Mouse (Mus musculus) MEL (cell line): ENCODE measurements at regions not wholly inside any gene's neighbourhood (a gene's known extent, or its start where the extent isn't known, plus 50 kb on each side); places are given as distances from the start of the nearest gene placed in this dataset.

Experiments
- DNase-seq: peaks from one replicate; pipeline ENCODE4 v3.0.0; 2011; ENCODE audit warnings: low read depth, low spot score
- H3K27ac ChIP-seq: 2 replicates; pipeline ENCODE4 v1.5.1; 2012; ENCODE audit warnings: low read depth, mild to moderate bottlenecking, control low read depth, low read length, moderate library complexity; ENCODE audit not compliant: control insufficient read depth
- H3K27me3 ChIP-seq, 2 experiments: fragments of 150-350 bp in 1 of 2; sonication (generic) in 1 of 2; 2 replicates each; pipeline ENCODE4 v1.6.1; 2012; ENCODE audit warnings: low read length in 2 of 2, mild to moderate bottlenecking in 2 of 2, improper control_type of control experiment in 1 of 2, moderate library complexity in 1 of 2; ENCODE audit not compliant: insufficient read depth in 2 of 2, control insufficient read depth in 1 of 2
- H3K36me3 ChIP-seq, 2 experiments: 2 replicates each; pipeline ENCODE4 v1.6.1; 2012 to 2014; ENCODE audit warnings: low read length in 2 of 2, improper control_type of control experiment in 1 of 2, inconsistent platforms in 1 of 2, mild to moderate bottlenecking in 1 of 2; ENCODE audit not compliant: insufficient read depth in 2 of 2, control insufficient read depth in 1 of 2
- H3K4me1 ChIP-seq, 2 experiments: fragments of 150-350 bp in 1 of 2; sonication (generic) in 1 of 2; 2 replicates each; pipeline ENCODE4 v1.6.1; 2012; ENCODE audit warnings: low read length in 2 of 2, improper control_type of control experiment in 1 of 2, mild to moderate bottlenecking in 1 of 2; ENCODE audit not compliant: insufficient read depth in 2 of 2, control insufficient read depth in 1 of 2
- H3K4me3 ChIP-seq, 2 experiments: fragments of 150-350 bp in 1 of 2; sonication (generic) in 1 of 2; 2 replicates each; pipeline ENCODE4 v1.5.1; 2012; ENCODE audit warnings: low read depth in 2 of 2, low read length in 2 of 2, mild to moderate bottlenecking in 2 of 2, moderate library complexity in 2 of 2, control low read depth in 1 of 2, improper control_type of control experiment in 1 of 2; ENCODE audit not compliant: control insufficient read depth in 1 of 2, insufficient read depth in 1 of 2
- H3K79me2 ChIP-seq: 2 replicates; pipeline ENCODE4 v1.6.1; 2012; ENCODE audit warnings: mild to moderate bottlenecking, low read length, moderate library complexity; ENCODE audit not compliant: control insufficient read depth, poor library complexity, insufficient read depth
- H3K9ac ChIP-seq: 2 replicates; pipeline ENCODE4 v1.6.1; 2012; ENCODE audit warnings: low read depth, mild to moderate bottlenecking, control low read depth, low read length, moderate library complexity; ENCODE audit not compliant: control insufficient read depth, poor library complexity, severe bottlenecking
- H3K9me3 ChIP-seq: fragments of 150-350 bp; sonication (generic); replicated peaks from 2 replicates; pipeline ENCODE4 v1.6.1; 2012; ENCODE audit warnings: mild to moderate bottlenecking, low read length, improper control_type of control experiment, moderate library complexity; ENCODE audit not compliant: insufficient read depth
- BHLHE40 ChIP-seq: IDR thresholded peaks from 2 replicates; pipeline ENCODE4 v1.6.1; 2012; ENCODE audit warnings: low read depth, mild to moderate bottlenecking, inconsistent platforms, low read length, improper control_type of control experiment, borderline replicate concordance
- CHD2 ChIP-seq: IDR thresholded peaks from 2 replicates; pipeline ENCODE4 v1.6.1; 2011; ENCODE audit warnings: low read length, improper control_type of control experiment
- E2F4 ChIP-seq: IDR thresholded peaks from 2 replicates; pipeline ENCODE4 v1.6.1; 2011; ENCODE audit warnings: low read depth, low read length, improper control_type of control experiment, borderline replicate concordance
- ELF1 ChIP-seq: IDR thresholded peaks from 2 replicates; pipeline ENCODE4 v1.6.1; 2014; ENCODE audit warnings: low read depth, mild to moderate bottlenecking, inconsistent platforms, low read length, improper control_type of control experiment, moderate library complexity
- EP300 ChIP-seq, 2 experiments: IDR thresholded peaks; 2 replicates each; pipeline ENCODE4 v1.6.1; 2011; ENCODE audit warnings: improper control_type of control experiment in 2 of 2, low read length in 2 of 2, low read depth in 1 of 2, mild to moderate bottlenecking in 1 of 2
- ETS1 ChIP-seq: IDR thresholded peaks from 2 replicates; pipeline ENCODE4 v1.6.1; 2012; ENCODE audit warnings: low read depth, mild to moderate bottlenecking, inconsistent platforms, low read length, improper control_type of control experiment, moderate library complexity
- GABPA ChIP-seq: IDR thresholded peaks from 2 replicates; pipeline ENCODE4 v1.6.1; 2012; ENCODE audit warnings: low read depth, mild to moderate bottlenecking, inconsistent platforms, low read length, improper control_type of control experiment, moderate library complexity
- GATA1 ChIP-seq: IDR thresholded peaks from 2 replicates; pipeline ENCODE4 v1.6.1; 2011; ENCODE audit warnings: low read depth, low read length, improper control_type of control experiment
- JUND ChIP-seq: IDR thresholded peaks from 2 replicates; pipeline ENCODE4 v1.6.1; 2011; ENCODE audit warnings: low read depth, mild to moderate bottlenecking, improper control_type of control experiment, low read length
- KAT2A ChIP-seq: conservative IDR thresholded peaks from 2 replicates; pipeline ENCODE4 v1.6.1; 2012; ENCODE audit warnings: low read depth, low read length, improper control_type of control experiment, inconsistent platforms
- MAFK ChIP-seq: IDR thresholded peaks from 2 replicates; pipeline ENCODE4 v1.6.1; 2011; ENCODE audit warnings: low read depth, mild to moderate bottlenecking, low read length, improper control_type of control experiment, borderline replicate concordance
- MAX ChIP-seq: IDR thresholded peaks from 2 replicates; pipeline ENCODE4 v1.6.1; 2011; ENCODE audit warnings: low read length, improper control_type of control experiment
- MEF2A ChIP-seq: IDR thresholded peaks from 2 replicates; pipeline ENCODE4 v1.6.1; 2014; ENCODE audit warnings: low read depth, mild to moderate bottlenecking, inconsistent platforms, low read length, improper control_type of control experiment; ENCODE audit not compliant: poor library complexity, insufficient replicate concordance, severe bottlenecking; ENCODE audit errors: extremely low read depth
- MXI1 ChIP-seq: IDR thresholded peaks from 2 replicates; pipeline ENCODE4 v1.6.1; 2011; ENCODE audit warnings: mild to moderate bottlenecking, low read depth, low read length, improper control_type of control experiment
- MYB ChIP-seq: IDR thresholded peaks from 2 replicates; pipeline ENCODE4 v1.6.1; 2011; ENCODE audit warnings: mild to moderate bottlenecking, low read depth, low read length, improper control_type of control experiment
- NELFE ChIP-seq: IDR thresholded peaks from 2 replicates; pipeline ENCODE4 v1.6.1; 2011; ENCODE audit warnings: low read depth, low read length, improper control_type of control experiment
- NRF1 ChIP-seq: IDR thresholded peaks from 2 replicates; pipeline ENCODE4 v1.6.1; 2014; ENCODE audit warnings: low read depth, mild to moderate bottlenecking, inconsistent platforms, low read length, improper control_type of control experiment, moderate library complexity; ENCODE audit not compliant: poor library complexity, insufficient read depth, severe bottlenecking
- POLR2AphosphoS5 ChIP-seq: IDR thresholded peaks from 2 replicates; pipeline ENCODE4 v1.6.1; 2012; ENCODE audit warnings: low read depth, borderline replicate concordance, mild to moderate bottlenecking, inconsistent platforms, low read length, moderate library complexity, mixed read lengths
- RAD21 ChIP-seq: IDR thresholded peaks from 2 replicates; pipeline ENCODE4 v1.6.1; 2011; ENCODE audit warnings: mild to moderate bottlenecking, low read depth, low read length, improper control_type of control experiment
- RCOR1 ChIP-seq: IDR thresholded peaks from 2 replicates; pipeline ENCODE4 v1.6.1; 2012; ENCODE audit warnings: low read depth, mild to moderate bottlenecking, inconsistent platforms, low read length, improper control_type of control experiment
- SIN3A ChIP-seq: IDR thresholded peaks from 2 replicates; pipeline ENCODE4 v1.6.1; 2012; ENCODE audit warnings: low read length, improper control_type of control experiment, inconsistent platforms
- SMC3 ChIP-seq: IDR thresholded peaks from 2 replicates; pipeline ENCODE4 v1.6.1; 2011; ENCODE audit warnings: low read depth, low read length, improper control_type of control experiment
- TAL1 ChIP-seq: IDR thresholded peaks from 2 replicates; pipeline ENCODE4 v1.6.1; 2012; ENCODE audit warnings: mild to moderate bottlenecking, inconsistent platforms, low read length, moderate library complexity, mixed read lengths
- TBP ChIP-seq: IDR thresholded peaks from 2 replicates; pipeline ENCODE4 v1.8.0; 2011; ENCODE audit warnings: low read depth, low read length, improper control_type of control experiment
- TCF12 ChIP-seq: IDR thresholded peaks from 2 replicates; pipeline ENCODE4 v1.6.1; 2014; ENCODE audit warnings: low read depth, mild to moderate bottlenecking, inconsistent platforms, low read length, improper control_type of control experiment, moderate library complexity
- UBTF ChIP-seq: IDR thresholded peaks from 2 replicates; pipeline ENCODE4 v1.6.1; 2012; ENCODE audit warnings: low read depth, mild to moderate bottlenecking, inconsistent platforms, low read length, improper control_type of control experiment, moderate library complexity, borderline replicate concordance; ENCODE audit not compliant: insufficient read depth
- ZNF384 ChIP-seq: IDR thresholded peaks from 2 replicates; pipeline ENCODE4 v1.6.1; 2012; ENCODE audit warnings: low read depth, mild to moderate bottlenecking, inconsistent platforms, low read length, improper control_type of control experiment

GRCm38 (mm10) chr13:94680492-94681168 lies 108.1 kb upstream of the Tbca start:
- no peak for DNase-seq

DNA sequence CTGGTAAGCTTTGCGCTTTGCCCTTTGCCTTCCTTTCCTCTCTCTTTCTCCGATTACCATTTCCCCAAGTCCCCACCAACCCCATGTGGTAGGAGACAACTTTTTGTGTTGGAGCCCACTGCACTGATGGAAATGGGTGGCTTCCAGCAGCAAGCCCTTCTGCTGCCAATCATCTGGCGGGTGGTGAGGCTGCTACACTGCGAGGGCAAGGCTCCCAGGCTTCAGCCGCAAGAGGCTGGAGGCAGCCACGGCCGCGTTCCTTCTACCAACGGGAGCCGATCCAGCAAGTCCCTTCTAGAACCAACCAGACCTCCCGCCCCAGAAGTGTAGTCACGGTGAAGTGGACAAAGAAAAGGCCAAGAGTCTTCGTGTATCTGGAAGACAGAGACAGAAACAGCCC lies 107.1 kb upstream of the Tbca start:
- no peak for DNase-seq
- H3K4me1 ChIP-seq: no peaks in the 10 kb centered on the region

More at GRCm38 (mm10) chr13:94680492-94681168, 108.1 kb upstream of the Tbca start:
- TF ChIP-seq MXI1 (no peak), MYB (no peak), TCF12 (no peak), ELF1 (no peak), KAT2A (no peak), GABPA (no peak), NELFE (no peak)
- TF ChIP-seq, all 39 proteins: peak for 0
- Histone ChIP-seq H3K9me3 (no peaks in the 10 kb centered on the region), H3K9ac (no peak overlapping the region), H3K4me1 (no peaks in the 10 kb centered on the region), H3K27me3 (no peaks in the 10 kb centered on the region), H3K4me3 (no peak overlapping the region), H3K27ac (no peak overlapping the region), H3K36me3 (no peaks in the 10 kb centered on the region), H3K79me2 (no peaks in the 10 kb centered on the region)

GRCm38 (mm10) chr13:94685191-94685590 lies 103.5 kb upstream of the Tbca start:
- H3K27me3 ChIP-seq: no peaks in the 10 kb centered on the region
- no peaks in the 10 kb centered on the region for H3K79me2 ChIP-seq
- H3K9me3 ChIP-seq: no peaks in the 10 kb centered on the region
- no peaks in the 10 kb centered on the region for H3K36me3 ChIP-seq
- DNase-seq: no peak
- H3K27ac ChIP-seq: no peak overlapping the region
- H3K4me3 ChIP-seq: no peak overlapping the region
- no peaks in the 10 kb centered on the region for H3K4me1 ChIP-seq
- H3K9ac ChIP-seq: no peak overlapping the region
- no peak for TF ChIP-seq ETS1
- TF ChIP-seq SMC3: no peak
- no peak for TF ChIP-seq ZNF384
- no peak for TF ChIP-seq POLR2AphosphoS5
- TF ChIP-seq MEF2A: no peak
- TF ChIP-seq SIN3A: no peak
- TF ChIP-seq UBTF: no peak
- TF ChIP-seq TCF12: no peak
- TF ChIP-seq RCOR1: no peak
- TF ChIP-seq NRF1: no peak
- no peak for TF ChIP-seq CHD2
- TF ChIP-seq MXI1: no peak
- no peak for TF ChIP-seq TBP
- no peak for TF ChIP-seq RAD21
- no peak for TF ChIP-seq GATA1
- no peak for TF ChIP-seq TAL1

More for the DNA sequence above, 107.1 kb upstream of the Tbca start:
- Histone ChIP-seq H3K27ac (no peak overlapping the region), H3K79me2 (no peaks in the 10 kb centered on the region), H3K9ac (no peak overlapping the region), H3K4me3 (no peak overlapping the region), H3K36me3 (no peaks in the 10 kb centered on the region)
- TF ChIP-seq JUND (no peak), POLR2AphosphoS5 (no peak), MAFK (no peak), GATA1 (no peak), MEF2A (no peak), TBP (no peak), NRF1 (no peak), RCOR1 (no peak), BHLHE40 (no peak), E2F4 (no peak), RAD21 (no peak), NELFE (no peak), SMC3 (no peak), EP300 (IDR thresholded peaks at IDR 0.05; ENCODE audit: low read depth in 1 of 2, low read length in 2 of 2) (no peak), MAX (no peak)
- TF ChIP-seq, all 39 proteins: peak for 0
- H3K27me3 ChIP-seq: no peaks in the 10 kb centered on the region
- no peaks in the 10 kb centered on the region for H3K9me3 ChIP-seq
